Mouse (Mus musculus): ENCODE results near the gene Grm2.

DNA sequence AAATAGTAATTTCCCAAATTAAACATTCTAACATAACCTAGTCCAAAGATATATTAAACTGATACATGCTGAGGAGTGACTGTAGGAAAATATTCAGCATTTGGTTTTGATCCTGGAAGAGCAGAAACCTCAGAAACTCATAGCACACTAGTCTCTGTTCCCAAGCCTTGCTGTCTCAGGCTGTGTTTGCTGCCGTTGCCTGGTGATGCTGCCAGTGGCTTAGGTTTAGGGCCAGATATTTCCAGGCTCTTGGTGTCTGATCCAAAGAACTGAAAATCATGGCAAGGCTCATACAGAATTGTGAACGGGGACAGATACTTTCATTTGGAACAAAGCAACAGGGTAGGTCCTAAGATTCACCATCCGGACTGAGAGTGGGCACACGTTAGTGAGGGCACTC, 45.2 kb downstream of the Grm2 start:
- TF ChIP-seq POLR2A (IDR thresholded peaks at IDR 0.05; ENCODE audit: borderline replicate concordance, extremely low read depth, insufficient read depth, insufficient read length, poor library complexity, severe bottlenecking) (no peak), CTCF (IDR thresholded peaks at IDR 0.05; ENCODE audit: borderline replicate concordance, extremely low read depth, insufficient read depth, insufficient read length) (no peak)

All from brain, embryonic 14.5 days (tissue).